Mouse (Mus musculus) G1E (cell line): ENCODE results near the gene Csgalnact2. TPM values are rescaled to one million over a fixed set of nuclear protein-coding genes. Genes with fewer than 3 reads are reported as not detected.

Experiments used
- ATAC-seq: 2 replicates; pipeline ENCODE4 v1.8.0; 2016; ENCODE audit warnings: mild to moderate bottlenecking; ENCODE audit not compliant: insufficient number of reproducible peaks, poor library complexity, low FRiP score, severe bottlenecking; ENCODE audit errors: extremely low read depth
- DNase-seq: peaks from one replicate; pipeline ENCODE4 v3.0.0; 2012; ENCODE audit warnings: low spot score
- H3K27me3 ChIP-seq: 2 replicates; pipeline ENCODE4 v1.6.1; 2012; ENCODE audit warnings: mild to moderate bottlenecking, low read length, inconsistent platforms; ENCODE audit not compliant: insufficient read depth
- H3K36me3 ChIP-seq: replicated peaks from 2 replicates; pipeline ENCODE3; 2012; ENCODE audit warnings: mild to moderate bottlenecking, inconsistent platforms
- H3K4me1 ChIP-seq: 2 replicates; pipeline ENCODE4 v1.6.1; 2012; ENCODE audit warnings: low read depth, low read length, inconsistent platforms, mixed read lengths; ENCODE audit not compliant: insufficient read depth
- H3K4me3 ChIP-seq: 2 replicates; pipeline ENCODE4 v1.5.1; 2012; ENCODE audit warnings: low read depth, mild to moderate bottlenecking, inconsistent platforms, low read length, moderate library complexity, mixed read lengths
- H3K9me3 ChIP-seq: replicated peaks from 2 replicates; pipeline ENCODE4 v1.6.1; 2012; ENCODE audit warnings: inconsistent platforms
- CTCF ChIP-seq: IDR thresholded peaks from 2 replicates; pipeline ENCODE4 v1.5.1; 2012; ENCODE audit warnings: low read depth, low read length, inconsistent platforms, mixed read lengths
- GATA1 ChIP-seq: IDR thresholded peaks from 2 replicates; pipeline ENCODE4 v1.6.1; 2012; ENCODE audit warnings: borderline replicate concordance, low read length, inconsistent platforms, mixed read lengths
- GATA2 ChIP-seq: IDR thresholded peaks from 2 replicates; pipeline ENCODE4 v1.6.1; 2012; ENCODE audit warnings: low read depth, low read length, inconsistent platforms, borderline replicate concordance
- POLR2AphosphoS5 ChIP-seq: IDR thresholded peaks from 2 replicates; pipeline ENCODE4 v1.6.1; 2012; ENCODE audit warnings: low read depth, low read length, inconsistent platforms; ENCODE audit not compliant: insufficient replicate concordance
- TAL1 ChIP-seq: conservative IDR thresholded peaks from 2 replicates; pipeline ENCODE4 v1.6.1; 2012; ENCODE audit warnings: low read depth, low read length, inconsistent platforms, mixed read lengths
- polyA plus RNA-seq: library from polyadenylated mRNA; stranded (reverse); fragments of >175 nt; gene quantifications from 2 replicates; pipeline ENCODE4 v1.2.3, GENCODE M21; 2012
- total RNA-seq, 2 experiments: library from RNA; stranded (forward) in 1 of 2; stranded (reverse) in 1 of 2; fragments of 200-1000 nt in 1 of 2; fragments of >200 nt in 1 of 2; fragmentation: Nextera tagmentation in 1 of 2; gene quantifications; 2 replicates each; pipeline ENCODE4 v1.2.3; 2014 to 2017

The Csgalnact2 gene
- total and polyA plus RNA-seq, 3 experiments = 4.5 to 38.0 (median 35.4) TPM

- H3K4me3 ChIP-seq = no peak overlapping the region; the same call in 1 of the 2 replicates
- no peak for TF ChIP-seq CTCF
- 0 out of 2 replicates have a peak, but pooled peaks have one; percentile 13 for TF ChIP-seq TAL1
- peak; percentile 23 for DNase-seq
- peaks cover 44% of the 10 kb centered on the region for H3K4me1 ChIP-seq
- no peaks in the 10 kb centered on the region for H3K27me3 ChIP-seq
- peaks cover 37% of the 10 kb centered on the region for H3K36me3 ChIP-seq
- no peaks in the 10 kb centered on the region for H3K9me3 ChIP-seq
- peak; percentile 79 for ATAC-seq
Observed at GRCm38 (mm10) chr6:118127827-118128487, 11.0 kb downstream of the Csgalnact2 start.

- no peaks in the 10 kb centered on the region for H3K9me3 ChIP-seq
- peaks cover 45% of the 10 kb centered on the region for H3K36me3 ChIP-seq
- no peak for TF ChIP-seq POLR2AphosphoS5
- no peak for TF ChIP-seq GATA2
- no peak for TF ChIP-seq TAL1
- TF ChIP-seq GATA1 = no peak
- no peak for TF ChIP-seq CTCF
- peaks cover 40% of the 10 kb centered on the region for H3K4me1 ChIP-seq
- H3K27me3 ChIP-seq = no peaks in the 10 kb centered on the region
- H3K4me3 ChIP-seq = no peak overlapping the region; the same call in 1 of the 2 replicates
- ATAC-seq = no peak
- DNase-seq = no peak
Observed at GRCm38 (mm10) chr6:118127198-118127597, 11.7 kb downstream of the Csgalnact2 start.

- DNase-seq (no peak), ATAC-seq (no peak)
- no peak for TF ChIP-seq TAL1
- no peak for TF ChIP-seq GATA2
- no peak for TF ChIP-seq CTCF
- no peak for TF ChIP-seq GATA1
- TF ChIP-seq POLR2AphosphoS5 = no peak
- Histone ChIP-seq H3K27me3 (no peaks in the 10 kb centered on the region), H3K4me3 (no peak overlapping the region), H3K4me1 (peaks cover 35% of the 10 kb centered on the region), H3K36me3 (peaks cover 49% of the 10 kb centered on the region), H3K9me3 (no peaks in the 10 kb centered on the region)
Observed at GRCm38 (mm10) chr6:118126577-118126976, 12.4 kb downstream of the Csgalnact2 start.

- no peaks in the 10 kb centered on the region for H3K9me3 ChIP-seq
- H3K4me3 ChIP-seq = no peak overlapping the region
- DNase-seq = no peak
- no peaks in the 10 kb centered on the region for H3K27me3 ChIP-seq
- TF ChIP-seq CTCF = no peak
- TF ChIP-seq POLR2AphosphoS5 = no peak
- no peak for TF ChIP-seq GATA2
- no peak for TF ChIP-seq GATA1
- no peak for ATAC-seq
- peaks cover 12% of the 10 kb centered on the region for H3K4me1 ChIP-seq
- H3K36me3 ChIP-seq = peaks cover 78% of the 10 kb centered on the region
Observed at GRCm38 (mm10) chr6:118122767-118123166, 16.2 kb downstream of the Csgalnact2 start.

GRCm38 (mm10) chr6:118111810-118112209, 27.1 kb downstream of the Csgalnact2 start:
- H3K36me3 ChIP-seq = peaks cover 70% of the 10 kb centered on the region
- no peaks in the 10 kb centered on the region for H3K27me3 ChIP-seq
- no peak overlapping the region for H3K4me3 ChIP-seq
- no peak for ATAC-seq
- no peak for DNase-seq
- TF ChIP-seq POLR2AphosphoS5 (no peak), CTCF (no peak), GATA2 (no peak), GATA1 (no peak)
- H3K4me1 ChIP-seq = no peaks in the 10 kb centered on the region
- H3K9me3 ChIP-seq = no peaks in the 10 kb centered on the region

GRCm38 (mm10) chr6:118099311-118099802, 39.6 kb downstream of the Csgalnact2 start:
- Histone ChIP-seq H3K4me3 (no peak overlapping the region), H3K4me1 (no peaks in the 10 kb centered on the region), H3K9me3 (no peaks in the 10 kb centered on the region), H3K36me3 (no peaks in the 10 kb centered on the region), H3K27me3 (0 out of 2 replicates have a peak, but pooled peaks cover 5% of the 10 kb centered on the region)
- DNase-seq = no peak
- no peak for ATAC-seq
- TF ChIP-seq POLR2AphosphoS5 (no peak), TAL1 (no peak), GATA2 (no peak), GATA1 (no peak), CTCF (no peak)
